Mouse (Mus musculus) bone marrow macrophage, adult 2 months (primary cell): ENCODE measurements around the gene Serpinb7.

Source experiments
- CTCF ChIP-seq: IDR thresholded peaks from 2 replicates; pipeline ENCODE4 v1.5.1; 2012; ENCODE audit warnings: low read depth, mild to moderate bottlenecking, low read length, moderate library complexity
- POLR2A ChIP-seq: IDR thresholded peaks from 2 replicates; pipeline ENCODE4 v1.6.1; 2012; ENCODE audit warnings: mild to moderate bottlenecking, low read depth, low read length, borderline replicate concordance

GRCm38 (mm10) chr1:107439462-107439861 lies 40.0 kb downstream of the Serpinb7 start:
- TF ChIP-seq POLR2A (no peak), CTCF (no peak)
